Comparison of ENCODE assay signal across 27 mouse cellular contexts in the genomic region with DNA sequence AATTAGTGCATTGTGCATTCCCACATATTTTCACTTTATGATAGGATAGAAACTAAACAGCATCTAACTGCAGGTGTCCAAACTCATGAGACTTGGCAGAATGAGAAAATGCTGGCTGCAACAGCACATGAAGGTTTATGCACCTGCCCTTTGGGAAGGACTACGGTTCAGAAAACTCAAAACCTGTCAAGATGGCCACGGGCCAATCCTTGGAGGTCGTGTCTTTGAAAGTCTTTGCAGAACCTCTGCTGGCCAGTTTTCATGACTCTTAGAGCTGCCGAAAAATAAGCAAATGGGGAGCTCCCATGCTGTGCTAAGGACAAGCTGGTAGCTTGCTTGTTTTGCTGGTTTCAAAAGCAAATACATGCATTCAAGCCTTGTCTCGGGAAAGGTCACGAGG.
DNase-seq lines count a peak whose midpoint lies in the region; ATAC-seq and TF ChIP-seq lines count a peak whose summit lies in the region.
"Had no signal": no experiment of that assay in that cellular context is flagged by ENCODE, and none has a peak within 500 bp of the region (broad histone marks: within the 10 kb centered on the region; RNA-seq: fewer than 3 reads in every experiment).

No protein-coding gene starts in this region.

- no peaks in the 10 kb centered on the region for H3K27me3 ChIP-seq in cerebellum, adult 2 months (ENCODE audit: control insufficient read depth, insufficient read depth, low read length)
- H3K27me3 ChIP-seq: hindbrain, embryonic 13.5 days; midbrain, embryonic 13.5 days had no signal

- H3K4me1 ChIP-seq in cerebellum, adult 2 months (ENCODE audit: control insufficient read depth, insufficient read depth, low read length), result peaks cover 4% of the 10 kb centered on the region; the same call in 1 of the 2 replicates
- H3K4me1 ChIP-seq: hindbrain, embryonic 13.5 days; midbrain, embryonic 13.5 days had no signal

- TF ChIP-seq POLR2A in cerebellum, adult 2 months (IDR thresholded peaks at IDR 0.05; ENCODE audit: borderline replicate concordance, insufficient read depth, low read length), result no peak

- H3K27ac ChIP-seq in cerebellum, adult 2 months (ENCODE audit: insufficient read depth, low read length), result no peak overlapping the region
- H3K27ac ChIP-seq: hindbrain, embryonic 13.5 days; left cerebral cortex, adult 2 months; liver, embryonic 14.5 days; macrophage; midbrain, embryonic 13.5 days; stomach, postnatal 0 days had no signal

- no peak overlapping the region for H3K4me3 ChIP-seq in cerebellum, adult 2 months (replicated peaks; ENCODE audit: insufficient read depth, low read depth, low read length)
- H3K4me3 ChIP-seq: erythroblast, embryonic 14.5 days; hindbrain, embryonic 13.5 days; left cerebral cortex, adult 2 months; midbrain, embryonic 13.5 days had no signal

- ATAC-seq in cerebellum, adult (ENCODE audit: insufficient number of reproducible peaks, low FRiP score, low TSS enrichment), result 0 out of 2 replicates have a peak, but pooled peaks have one; percentile 2
- ATAC-seq: CD4-positive, CD25-positive, alpha-beta regulatory T cell, adult 4 months; forebrain, embryonic 16.5 days; intestine, postnatal 0 days; midbrain, embryonic 13.5 days had no signal

- no peak for TF ChIP-seq CTCF in cerebellum, adult 2 months (IDR thresholded peaks at IDR 0.05; ENCODE audit: borderline replicate concordance, insufficient read depth, low read depth, low read length)

- WGBS in cerebellum, adult 2 months, result 15% methylated on average over 6 of the region's 6 CpGs

- no peak for DNase-seq in cerebellum, adult 11 months
- peak; percentile 14 for DNase-seq in kidney, postnatal 14 days
- no peak for DNase-seq in kidney, adult 9 months
- peak; percentile 35 to 36 for DNase-seq in cerebellum, adult 2 months
- peak; percentile 35 to 55 for DNase-seq in cerebellum, postnatal 25 days
- DNase-seq in right cerebral cortex, postnatal 4 days, result no peak
- no peak for DNase-seq in adrenal gland, postnatal 36 days
- DNase-seq: gastrocnemius, postnatal 14 days; heart, postnatal 36 days; kidney, postnatal 25 days; liver; lung, adult 2 months; lung, postnatal 10 days; right cerebral cortex, postnatal 25 days; spleen, adult 18-20 months; thymus, postnatal 4 days had no signal

Comparison
In these comparisons a context has a peak if more than half of its experiments do, and no peak if none do; other contexts are left out.
1. DNase-seq: peak in kidney, postnatal 14 days (single experiment), cerebellum, adult 2 months (2 of 2) and cerebellum, postnatal 25 days (2 of 2); none in cerebellum, adult 11 months (single experiment), kidney, adult 9 months (single experiment), right cerebral cortex, postnatal 4 days (single experiment) and adrenal gland, postnatal 36 days (0 of 2).